Mouse (Mus musculus) kidney, postnatal 0 days (tissue): ENCODE data around the gene E330017A01Rik. TPM values are rescaled to one million over a fixed set of nuclear protein-coding genes. Genes with fewer than 3 reads are reported as not detected.

Experiments
- ATAC-seq: fragments of 200-750 bp; cut with Nextera tagmentation; replicated peaks from 2 replicates; pipeline ENCODE4 v1.8.0; 2017; ENCODE audit warnings: low read depth, moderate number of reproducible peaks, moderate TSS enrichment, moderate library complexity; ENCODE audit not compliant: low FRiP score
- DNase-seq: peaks from one replicate; pipeline ENCODE4 v3.0.0-alpha.2; 2016; ENCODE audit warnings: low spot score
- H3K27ac ChIP-seq: fragments of 300-500 bp; sonication (generic); 2 replicates; pipeline ENCODE4 v1.5.1; 2014; ENCODE audit warnings: mild to moderate bottlenecking
- H3K27me3 ChIP-seq: fragments of 300-500 bp; sonication (generic); 2 replicates; pipeline ENCODE4 v1.6.1; 2014; ENCODE audit warnings: low read length, mixed read lengths; ENCODE audit not compliant: insufficient read depth
- H3K36me3 ChIP-seq: fragments of 300-500 bp; sonication (generic); 2 replicates; pipeline ENCODE4 v1.6.1; 2014; ENCODE audit warnings: low read length, mixed read lengths; ENCODE audit not compliant: insufficient read depth
- H3K4me1 ChIP-seq: fragments of 300-500 bp; sonication (generic); replicated peaks from 2 replicates; pipeline ENCODE4 v1.6.1; 2014; ENCODE audit warnings: antibody characterized with exemption, low read length, mixed read lengths; ENCODE audit not compliant: insufficient read depth
- H3K4me2 ChIP-seq: fragments of 300-500 bp; sonication (generic); 2 replicates; pipeline ENCODE4 v1.6.1; 2014; ENCODE audit warnings: mild to moderate bottlenecking, low read length, moderate library complexity, mixed read lengths
- H3K4me3 ChIP-seq: fragments of 300-500 bp; sonication (generic); replicated peaks from 2 replicates; pipeline ENCODE4 v1.5.1; 2014; ENCODE audit warnings: low read depth, low read length
- H3K9ac ChIP-seq: fragments of 300-500 bp; sonication (generic); 2 replicates; pipeline ENCODE4 v1.6.1; 2014; ENCODE audit warnings: low read depth, low read length
- H3K9me3 ChIP-seq: fragments of 300-500 bp; sonication (generic); replicated peaks from 2 replicates; pipeline ENCODE4 v1.6.1; 2016; ENCODE audit warnings: low read length, inconsistent platforms, mixed read lengths
- CTCF ChIP-seq: IDR thresholded peaks from 2 replicates; pipeline ENCODE4 v1.5.1; 2016; ENCODE audit warnings: antibody characterized with exemption, low read depth, mild to moderate bottlenecking, moderate library complexity
- WGBS: fragments of 180-500 bp; shearing (Covaris S2); extraction: QIAGEN DNeasy Blood & Tissue Kit; methylation state at CpG from one replicate; pipeline ENCODE4 v1.1.7; 2014; 5-methylcytosine and 5-hydroxymethylcytosine counted together
- polyA plus RNA-seq: library from polyadenylated mRNA; unstranded; fragments of >200 nt; fragmentation: Nextera tagmentation; extraction: Ambion mirVana; gene quantifications from 2 replicates; pipeline ENCODE4 v1.2.1, GENCODE M21; 2015

E330017A01Rik gene
- polyA plus RNA-seq = not detected in 2 replicates

GRCm38 (mm10) chr16:58638689-58639175 is at the start of gene E330017A01Rik:
E330017A01Rik (minus strand) TSS chr16:58638739.
- no peak within 1 kb of the TSS for H3K4me2 ChIP-seq
- H3K36me3 ChIP-seq = no peaks in the 10 kb centered on the region
- no peak for TF ChIP-seq CTCF
- 78% methylated on average over 3 of the region's 3 CpGs for WGBS
- no peak within 1 kb of the TSS for H3K9ac ChIP-seq
- ATAC-seq (no peak), DNase-seq (no peak)
- no peaks in the 10 kb centered on the region for H3K9me3 ChIP-seq
- no peaks in the 10 kb centered on the region for H3K4me1 ChIP-seq
- no peak within 1 kb of the TSS for H3K27ac ChIP-seq
- H3K27me3 ChIP-seq = no peaks in the 10 kb centered on the region
- H3K4me3 ChIP-seq = no peak within 1 kb of the TSS

- Histone ChIP-seq H3K9me3 (no peaks in the 10 kb centered on the region), H3K4me2 (no peak overlapping the region), H3K27me3 (no peaks in the 10 kb centered on the region), H3K4me1 (no peaks in the 10 kb centered on the region), H3K9ac (no peak overlapping the region), H3K27ac (no peak overlapping the region), H3K4me3 (no peak overlapping the region), H3K36me3 (no peaks in the 10 kb centered on the region)
- 65% methylated on average over 20 of the region's 20 CpGs for WGBS
- no peak for DNase-seq
- no peak for TF ChIP-seq CTCF
- no peak for ATAC-seq
Observed at GRCm38 (mm10) chr16:58685548-58686537, 47.3 kb upstream of the E330017A01Rik start.

GRCm38 (mm10) chr16:58684537-58684936 is 46.0 kb upstream of the E330017A01Rik start:
- H3K27ac ChIP-seq = no peak overlapping the region
- H3K4me1 ChIP-seq = no peaks in the 10 kb centered on the region
- no peaks in the 10 kb centered on the region for H3K27me3 ChIP-seq
- H3K4me2 ChIP-seq = no peak overlapping the region
- no peak overlapping the region for H3K9ac ChIP-seq
- H3K9me3 ChIP-seq = no peaks in the 10 kb centered on the region
- ATAC-seq = no peak
- peak; percentile 38; the same call in 1 of the 2 replicates for TF ChIP-seq CTCF
- H3K36me3 ChIP-seq = no peaks in the 10 kb centered on the region
- no peak for DNase-seq
- H3K4me3 ChIP-seq = no peak overlapping the region

- no peak for ATAC-seq
- no peak for TF ChIP-seq CTCF
- Histone ChIP-seq H3K4me2 (no peak overlapping the region), H3K36me3 (no peaks in the 10 kb centered on the region), H3K27ac (no peak overlapping the region), H3K4me3 (no peak overlapping the region), H3K9ac (no peak overlapping the region), H3K9me3 (no peaks in the 10 kb centered on the region), H3K4me1 (no peaks in the 10 kb centered on the region), H3K27me3 (no peaks in the 10 kb centered on the region)
- 90% methylated on average over 4 of the region's 4 CpGs for WGBS
- DNase-seq = no peak
Observed at GRCm38 (mm10) chr16:58683911-58684310, 45.4 kb upstream of the E330017A01Rik start.

GRCm38 (mm10) chr16:58682870-58683269 is 44.3 kb upstream of the E330017A01Rik start:
- no peaks in the 10 kb centered on the region for H3K27me3 ChIP-seq
- 68% methylated on average over 7 of the region's 7 CpGs for WGBS
- DNase-seq (no peak), ATAC-seq (no peak)
- TF ChIP-seq CTCF = no peak
- H3K4me2 ChIP-seq = no peak overlapping the region
- no peak overlapping the region for H3K4me3 ChIP-seq
- H3K4me1 ChIP-seq = no peaks in the 10 kb centered on the region
- no peak overlapping the region for H3K27ac ChIP-seq
- H3K36me3 ChIP-seq = 0 out of 2 replicates have a peak, but pooled peaks cover 4% of the 10 kb centered on the region
- no peak overlapping the region for H3K9ac ChIP-seq
- no peaks in the 10 kb centered on the region for H3K9me3 ChIP-seq

GRCm38 (mm10) chr16:58682046-58682445 is 43.5 kb upstream of the E330017A01Rik start:
- Histone ChIP-seq H3K4me3 (no peak overlapping the region), H3K4me1 (no peaks in the 10 kb centered on the region), H3K27me3 (no peaks in the 10 kb centered on the region), H3K4me2 (no peak overlapping the region), H3K9me3 (no peaks in the 10 kb centered on the region), H3K9ac (no peak overlapping the region), H3K27ac (no peak overlapping the region), H3K36me3 (0 out of 2 replicates have a peak, but pooled peaks cover 4% of the 10 kb centered on the region)
- DNase-seq (no peak), ATAC-seq (no peak)
- TF ChIP-seq CTCF = no peak
- WGBS = 89% methylated on average over 6 of the region's 6 CpGs
